Mouse (Mus musculus) megakaryocyte, embryonic 14.5 days (primary cell): ENCODE data around the gene Ndfip2.

ENCODE experiments used
- FLI1 ChIP-seq: IDR thresholded peaks from 2 replicates; pipeline ENCODE4 v1.6.1; 2012; ENCODE audit warnings: low read length, inconsistent platforms, mixed read lengths
- GATA1 ChIP-seq: IDR thresholded peaks from 3 replicates; pipeline ENCODE4 v1.6.1; 2012; ENCODE audit warnings: mixed read lengths, low read length, inconsistent platforms, borderline replicate concordance

DNA sequence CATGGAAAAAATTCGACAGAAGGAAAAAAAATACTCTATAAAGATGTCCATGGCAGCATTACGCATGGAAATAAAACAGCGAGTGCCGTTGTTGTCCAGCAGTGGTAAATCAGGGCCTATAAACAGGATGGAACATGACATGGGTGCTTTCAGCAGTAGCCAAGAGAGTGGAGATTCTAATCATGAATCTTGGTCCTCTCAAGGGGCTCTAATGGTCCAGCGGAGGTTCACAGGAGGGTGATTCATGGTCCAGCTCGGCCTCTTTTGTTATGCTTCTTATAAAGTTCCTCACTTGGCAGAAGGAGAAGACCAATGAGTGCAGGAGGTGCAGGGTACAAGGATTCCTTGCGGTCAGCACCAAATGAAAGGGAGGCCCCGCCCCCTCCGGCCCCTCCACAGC, 65.1 kb downstream of the Ndfip2 start:
- TF ChIP-seq GATA1 (no peak), FLI1 (no peak)
